Mouse (Mus musculus): ENCODE measurements around the gene Zswim3. TPM values are rescaled to one million over a fixed set of nuclear protein-coding genes. Genes with fewer than 3 reads are reported as not detected.
A peak's percentile ranks its signal among the peaks of the same experiment; 100 is the strongest.

The Zswim3 gene
- polyA plus RNA-seq, 2 experiments: 2.4 to 3.7 TPM

GRCm38 (mm10) chr2:164769258-164770037, 35.5 kb upstream of the Zswim3 start, which contains the start of gene Ube2c:
Gene Ube2c (plus strand): TSS chr2:164769898.
- H3K4me2 ChIP-seq (ENCODE audit: low read depth): peak within 1 kb of the TSS; percentile 86
- H3K27me3 ChIP-seq (ENCODE audit: control insufficient read depth, insufficient read depth, low read length): no peaks in the 10 kb centered on the region
- WGBS (ENCODE audit: insufficient replicate concordance): 1% methylated on average over 53 of the region's 53 CpGs
- H3K27ac ChIP-seq: peak within 1 kb of the TSS; percentile 92
- H3K9me3 ChIP-seq (ENCODE audit: control insufficient read depth, low read length): no peaks in the 10 kb centered on the region
- peak within 1 kb of the TSS; percentile 98 for H3K9ac ChIP-seq (replicated peaks)
- peak; percentile 71 for TF ChIP-seq EP300 (IDR thresholded peaks at IDR 0.05; ENCODE audit: low read depth)
- TF ChIP-seq CTCF (IDR thresholded peaks at IDR 0.05; ENCODE audit: low read depth): peak; percentile 57
- H3K4me1 ChIP-seq (replicated peaks; ENCODE audit: control insufficient read depth in 2 of 2, insufficient read depth in 2 of 2, low read length in 1 of 2): peaks cover 29 to 32% of the 10 kb centered on the region in 2 experiments
- ATAC-seq (ENCODE audit: insufficient read depth) (peak; percentile 94), DNase-seq (ENCODE audit: low read depth in 3 of 3, low spot score in 3 of 3) (peak; percentile 99)
- H3K4me3 ChIP-seq (ENCODE audit: insufficient read depth in 1 of 2, low read depth in 2 of 2, low read length in 2 of 2): peak within 1 kb of the TSS; percentile 91 to 96
- H3K36me3 ChIP-seq (replicated peaks; ENCODE audit: control insufficient read depth, insufficient read depth, low read depth): peaks cover 69% of the 10 kb centered on the region

- Histone ChIP-seq H3K27me3 (ENCODE audit: control insufficient read depth, insufficient read depth, low read length) (no peaks in the 10 kb centered on the region), H3K27ac (peak overlapping the region; percentile 92), H3K4me2 (ENCODE audit: low read depth) (peak overlapping the region; percentile 86), H3K4me3 (ENCODE audit: insufficient read depth in 1 of 2, low read depth in 2 of 2, low read length in 2 of 2) (peak overlapping the region; percentile 88 to 91), H3K9me3 (ENCODE audit: control insufficient read depth, low read length) (no peaks in the 10 kb centered on the region), H3K9ac (replicated peaks) (peak overlapping the region; percentile 98), H3K36me3 (replicated peaks; ENCODE audit: control insufficient read depth, insufficient read depth, low read depth) (peaks cover 62% of the 10 kb centered on the region), H3K4me1 (replicated peaks; ENCODE audit: control insufficient read depth in 2 of 2, insufficient read depth in 2 of 2, low read length in 1 of 2) (peaks cover 29 to 34% of the 10 kb centered on the region in 2 experiments)
- ATAC-seq (ENCODE audit: insufficient read depth) (peak; percentile 9; the same call in 1 of the 2 replicates), DNase-seq (ENCODE audit: low read depth in 3 of 3, low spot score in 3 of 3) (peak in 1 of 3 experiments; percentile 41)
- under 1% methylated on average over 15 of the region's 15 CpGs for WGBS (ENCODE audit: insufficient replicate concordance)
- TF ChIP-seq EP300 (IDR thresholded peaks at IDR 0.05; ENCODE audit: low read depth) (no peak), CTCF (IDR thresholded peaks at IDR 0.05; ENCODE audit: low read depth) (no peak)
Measured at GRCm38 (mm10) chr2:164770279-164770678, 34.6 kb upstream of the Zswim3 start.

GRCm38 (mm10) chr2:164771123-164771522, 33.8 kb upstream of the Zswim3 start:
- H3K4me1 ChIP-seq (replicated peaks; ENCODE audit: control insufficient read depth in 2 of 2, insufficient read depth in 2 of 2, low read length in 1 of 2): peaks cover 29 to 34% of the 10 kb centered on the region in 2 experiments
- ATAC-seq (ENCODE audit: insufficient read depth) (no peak), DNase-seq (ENCODE audit: low read depth in 3 of 3, low spot score in 3 of 3) (no peak)
- H3K36me3 ChIP-seq (replicated peaks; ENCODE audit: control insufficient read depth, insufficient read depth, low read depth): peaks cover 53% of the 10 kb centered on the region
- H3K9ac ChIP-seq (replicated peaks): peak overlapping the region; percentile 98
- peak overlapping the region; percentile 88 to 91 for H3K4me3 ChIP-seq (ENCODE audit: insufficient read depth in 1 of 2, low read depth in 2 of 2, low read length in 2 of 2)
- no peaks in the 10 kb centered on the region for H3K27me3 ChIP-seq (ENCODE audit: control insufficient read depth, insufficient read depth, low read length)
- H3K9me3 ChIP-seq (ENCODE audit: control insufficient read depth, low read length): no peaks in the 10 kb centered on the region
- TF ChIP-seq CTCF (IDR thresholded peaks at IDR 0.05; ENCODE audit: low read depth) (no peak), EP300 (IDR thresholded peaks at IDR 0.05; ENCODE audit: low read depth) (no peak)
- H3K4me2 ChIP-seq (ENCODE audit: low read depth): peak overlapping the region; percentile 86
- H3K27ac ChIP-seq: peak overlapping the region; percentile 92
- 62% methylated on average over 8 of the region's 8 CpGs for WGBS (ENCODE audit: insufficient replicate concordance)

GRCm38 (mm10) chr2:164773229-164773988, 31.5 kb upstream of the Zswim3 start:
- Histone ChIP-seq H3K4me2 (ENCODE audit: low read depth) (peak overlapping the region; percentile 86), H3K36me3 (replicated peaks; ENCODE audit: control insufficient read depth, insufficient read depth, low read depth) (peaks cover 31% of the 10 kb centered on the region), H3K4me3 (ENCODE audit: insufficient read depth in 1 of 2, low read depth in 2 of 2, low read length in 2 of 2) (peak overlapping the region; percentile 41 to 91), H3K27me3 (ENCODE audit: control insufficient read depth, insufficient read depth, low read length) (peaks cover 16% of the 10 kb centered on the region; the same call in 1 of the 2 replicates), H3K4me1 (replicated peaks; ENCODE audit: control insufficient read depth in 2 of 2, insufficient read depth in 2 of 2, low read length in 1 of 2) (peaks cover 25 to 32% of the 10 kb centered on the region in 2 experiments), H3K9me3 (ENCODE audit: control insufficient read depth, low read length) (no peaks in the 10 kb centered on the region), H3K27ac (peak overlapping the region; percentile 92), H3K9ac (replicated peaks) (peak overlapping the region; percentile 31)
- no peak for ATAC-seq (ENCODE audit: insufficient read depth)
- no peak for TF ChIP-seq EP300 (IDR thresholded peaks at IDR 0.05; ENCODE audit: low read depth)
- no peak for TF ChIP-seq CTCF (IDR thresholded peaks at IDR 0.05; ENCODE audit: low read depth)
- WGBS (ENCODE audit: insufficient replicate concordance): 56% methylated on average over 14 of the region's 14 CpGs
- DNase-seq (ENCODE audit: low read depth in 3 of 3, low spot score in 3 of 3): no peak
